Mouse (Mus musculus) naive thymus-derived CD4-positive, alpha-beta T cell, adult 2 months (primary cell): ENCODE results near the gene Gpsm1.

Experiments used
- DNase-seq: peaks from one replicate; pipeline ENCODE4 v3.0.0-alpha.2; 2011; ENCODE audit warnings: low read depth

Gene Gpsm1

GRCm38 (mm10) chr2:26312812-26313211, 2.5 kb upstream of the Gpsm1 start:
- no peak for DNase-seq

- no peak for DNase-seq
These were observed 1.9 kb upstream of the Gpsm1 start for GRCm38 (mm10) chr2:26313394-26313793.

- no peak for DNase-seq
These were observed 839 bp upstream of the Gpsm1 start for GRCm38 (mm10) chr2:26314281-26315071.

GRCm38 (mm10) chr2:26315925-26316311, 603 bp downstream of the Gpsm1 start:
- no peak for DNase-seq

GRCm38 (mm10) chr2:26316576-26317246, 1.4 kb downstream of the Gpsm1 start:
- DNase-seq = peak; percentile 33

DNA sequence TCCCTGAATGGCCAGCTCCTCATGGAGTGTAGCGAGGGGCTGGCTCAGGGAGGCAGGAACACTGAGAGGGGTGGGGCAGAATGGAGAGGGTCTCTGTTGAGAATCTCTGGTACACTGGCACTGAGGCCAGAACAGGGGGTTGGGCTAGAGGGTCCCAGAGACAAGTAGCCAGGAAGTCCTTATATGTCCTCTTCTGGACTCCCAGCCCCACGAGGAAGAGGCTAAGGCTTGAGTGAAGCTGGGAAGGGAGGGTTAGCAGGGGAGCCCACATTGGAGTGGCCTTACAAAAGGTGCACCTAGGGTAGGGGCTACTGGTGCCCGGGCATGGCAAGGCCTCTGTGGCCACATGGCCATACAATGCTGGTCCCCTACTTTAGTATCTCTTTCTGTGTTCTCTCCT, 2.1 kb downstream of the Gpsm1 start:
- DNase-seq = no peak

DNA sequence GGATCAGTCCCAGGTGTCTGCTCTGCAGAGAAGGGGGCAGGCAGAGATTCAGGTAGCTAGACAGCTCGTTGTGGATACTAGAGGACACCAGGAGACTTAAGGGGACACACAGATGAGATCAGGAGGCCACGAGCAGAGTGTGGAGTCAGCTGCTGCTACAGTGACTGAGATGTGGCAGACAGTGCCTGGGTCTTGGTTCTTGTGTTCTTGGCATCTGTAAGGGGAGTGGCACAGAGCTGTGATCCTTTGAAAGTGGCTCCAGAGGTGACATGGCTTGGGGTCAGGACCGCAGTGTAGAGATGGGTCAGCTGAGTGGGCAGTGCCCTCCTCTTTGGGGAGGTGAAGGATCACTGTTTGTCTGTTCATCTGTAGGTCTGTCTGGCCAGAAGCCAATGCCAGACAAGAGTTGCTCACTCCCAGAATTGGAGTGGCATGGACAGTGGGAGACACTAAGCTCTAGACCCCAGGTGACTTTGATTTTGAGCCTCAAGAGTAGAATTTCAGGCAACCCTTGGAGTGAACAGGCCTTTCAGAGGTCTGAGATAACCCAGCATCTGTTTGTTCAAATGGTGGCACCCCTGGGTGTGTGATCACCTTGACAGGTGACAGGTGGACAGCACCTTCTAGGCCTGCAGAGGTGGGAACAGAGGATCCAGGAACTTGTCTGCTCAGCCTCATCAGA, 2.8 kb downstream of the Gpsm1 start:
- no peak for DNase-seq

GRCm38 (mm10) chr2:26319109-26319508, 3.8 kb downstream of the Gpsm1 start:
- no peak for DNase-seq

- no peak for DNase-seq
These were observed 4.4 kb downstream of the Gpsm1 start for GRCm38 (mm10) chr2:26319519-26320244.

DNA sequence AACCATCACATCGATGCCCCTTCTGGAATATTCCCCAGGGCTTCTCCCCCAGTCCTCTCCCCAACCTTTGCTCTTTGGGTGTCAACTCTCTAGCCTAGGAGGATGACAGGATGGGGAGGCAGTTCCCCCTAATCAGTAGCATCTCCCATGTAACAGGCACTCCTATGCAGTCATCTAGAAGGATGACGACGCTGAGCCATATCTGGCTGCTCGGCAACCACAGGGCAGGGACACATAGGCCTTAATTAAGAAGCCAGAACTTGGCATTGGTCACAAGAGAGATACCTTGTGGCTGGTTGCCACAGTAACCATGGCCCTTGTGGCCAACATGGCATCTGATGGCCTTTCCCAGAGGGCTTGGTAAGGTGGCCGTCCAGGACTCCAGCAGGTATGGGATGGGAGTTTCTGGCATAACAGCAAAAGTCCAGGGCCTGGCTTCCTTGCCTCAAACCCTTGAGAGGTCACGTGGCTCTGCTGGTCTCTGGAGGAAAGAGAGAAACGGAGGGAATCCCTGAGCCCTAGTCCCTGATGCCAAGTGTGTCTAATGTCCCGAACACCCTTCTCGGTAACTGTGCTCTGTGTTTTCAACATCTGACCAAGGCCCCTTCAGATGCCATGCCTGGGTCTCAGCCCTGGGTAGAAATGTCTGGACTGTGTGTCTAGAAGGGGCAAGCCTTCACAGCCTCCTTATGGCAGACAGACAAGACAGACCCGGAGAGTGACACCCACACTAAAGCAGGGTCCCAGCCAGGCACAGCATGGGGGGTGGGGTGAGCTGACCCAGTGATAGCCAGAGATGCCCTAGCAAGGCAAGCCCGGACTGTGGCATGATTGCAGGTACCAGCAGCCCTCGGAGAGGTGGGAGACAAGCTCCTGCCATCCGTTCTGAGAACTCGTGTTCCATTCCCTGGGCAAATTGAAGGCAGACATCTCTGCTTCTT, 5.2 kb downstream of the Gpsm1 start:
- DNase-seq = no peak

DNA sequence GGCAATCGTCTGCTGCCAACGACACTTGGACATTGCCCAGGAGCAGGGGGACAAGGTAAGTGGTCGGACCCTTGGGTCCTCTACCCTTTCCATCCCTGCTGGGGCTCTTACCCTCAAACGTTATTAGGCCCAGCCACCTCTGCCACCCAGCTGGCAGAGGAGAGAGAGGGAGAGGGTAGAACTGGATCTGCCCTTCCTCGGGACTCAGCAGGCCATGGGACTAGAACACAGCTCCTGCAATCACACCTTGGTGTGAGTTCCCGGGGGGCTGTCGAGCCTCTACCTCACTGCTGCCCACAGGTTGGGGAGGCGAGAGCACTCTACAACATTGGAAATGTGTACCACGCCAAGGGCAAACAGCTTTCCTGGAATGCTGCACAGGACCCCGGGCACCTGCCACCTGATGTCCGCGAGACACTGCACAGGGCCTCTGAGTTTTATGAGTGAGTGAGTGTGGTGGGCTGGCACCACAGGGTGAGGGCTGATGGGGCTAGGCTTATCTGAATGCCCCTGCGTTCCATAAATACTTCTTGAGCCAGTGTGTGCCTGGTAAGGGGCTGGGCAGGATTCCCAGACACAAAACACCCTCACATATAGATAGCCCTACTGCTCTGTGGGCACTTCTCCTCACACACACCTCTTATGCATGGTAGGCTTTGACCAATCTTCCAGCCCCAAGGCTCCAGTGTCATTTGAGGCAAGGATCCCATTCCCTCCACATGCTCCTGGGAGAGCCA, 8.4 kb downstream of the Gpsm1 start:
- no peak for DNase-seq

DNA sequence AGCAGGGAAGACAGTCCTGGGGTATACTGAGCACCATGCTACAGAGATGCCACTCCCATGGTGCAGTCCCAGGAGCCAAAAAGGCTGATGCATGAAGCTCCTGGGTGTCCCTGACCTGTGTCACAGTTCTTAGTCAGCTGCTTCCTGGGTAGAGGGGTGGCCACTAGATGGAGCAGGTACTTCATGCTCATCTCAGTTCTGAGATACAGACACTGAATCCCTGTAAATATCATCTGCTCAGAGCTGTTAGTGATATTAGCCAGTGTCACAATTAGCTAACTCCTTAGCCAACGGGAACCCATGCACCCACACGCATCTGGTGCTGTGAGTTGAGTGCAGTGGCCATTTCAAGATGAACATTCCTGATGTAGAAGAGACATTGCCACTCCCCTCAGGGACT, 9.6 kb downstream of the Gpsm1 start:
- DNase-seq = peak; percentile 39

- DNase-seq = peak; percentile 81
These were observed 10.3 kb downstream of the Gpsm1 start for GRCm38 (mm10) chr2:26325386-26326181.

DNA sequence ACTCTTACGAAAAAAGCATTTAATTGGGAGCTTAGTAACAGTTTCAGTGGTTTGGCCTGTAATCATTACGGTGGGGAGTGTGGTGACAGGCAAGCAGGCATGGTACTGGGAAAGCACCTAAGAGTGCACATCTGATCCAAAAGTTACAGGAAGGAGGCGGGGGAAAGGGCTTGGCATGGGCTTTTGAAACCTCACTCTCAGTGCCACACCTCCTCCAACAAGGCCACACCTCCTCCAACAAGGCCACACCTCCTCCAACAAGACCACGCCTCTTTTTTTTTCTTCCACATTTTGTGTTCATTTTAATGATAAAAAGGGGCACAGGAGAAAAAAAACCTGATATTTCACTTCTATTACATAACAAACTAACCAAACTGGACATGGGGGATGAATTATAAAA, 12.5 kb downstream of the Gpsm1 start:
- peak; percentile 53 for DNase-seq

DNA sequence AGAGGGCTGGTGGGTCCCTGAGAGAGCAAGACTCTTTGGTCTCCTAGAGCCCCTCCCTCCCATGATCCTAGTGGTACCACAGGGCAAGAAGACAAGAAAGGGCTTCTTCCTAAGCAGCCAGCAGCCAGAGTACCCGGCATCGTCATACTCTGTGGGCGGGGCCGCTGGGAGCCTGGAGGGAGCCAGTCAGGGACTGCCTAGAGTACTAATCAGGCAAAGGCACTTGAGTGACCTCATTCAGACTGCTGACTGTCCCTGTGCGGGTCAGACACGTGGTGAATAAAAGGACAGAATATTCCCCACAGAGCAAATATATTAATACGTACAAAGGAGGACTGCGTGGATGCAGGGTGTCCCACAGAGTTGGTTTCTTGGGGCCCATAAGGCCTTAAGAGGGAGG, 14.1 kb downstream of the Gpsm1 start:
- DNase-seq = no peak

DNA sequence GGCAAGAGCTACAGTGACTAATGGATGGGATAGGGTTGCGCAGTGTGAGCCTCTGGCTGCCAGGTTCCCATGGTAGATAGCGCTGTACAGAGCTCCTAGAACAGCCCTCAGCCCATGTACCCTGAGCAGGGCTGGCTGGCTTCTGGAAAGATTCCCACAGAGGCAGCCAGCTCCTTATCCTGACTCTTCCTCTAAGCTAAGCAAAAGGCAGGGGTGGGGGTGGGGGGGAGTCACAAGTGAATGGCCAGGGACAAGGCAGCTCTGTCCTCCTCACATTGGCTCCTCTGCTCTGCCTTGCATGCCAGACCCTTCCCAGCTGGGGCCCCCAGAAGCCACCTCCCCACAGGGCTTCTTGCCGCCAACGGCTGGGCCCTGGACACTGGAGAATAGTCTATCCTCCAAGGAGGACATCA, 14.7 kb downstream of the Gpsm1 start:
- DNase-seq = no peak

- DNase-seq = no peak
These were observed 15.4 kb downstream of the Gpsm1 start for GRCm38 (mm10) chr2:26330702-26331101.

- no peak for DNase-seq
These were observed 23.2 kb downstream of the Gpsm1 start for GRCm38 (mm10) chr2:26338302-26339203.

- DNase-seq = no peak
These were observed 23.9 kb downstream of the Gpsm1 start for GRCm38 (mm10) chr2:26339204-26339551.
